Mouse (Mus musculus): ENCODE measurements around the gene Mtg2. TPM values are rescaled to one million over a fixed set of nuclear protein-coding genes. Genes with fewer than 3 reads are reported as not detected.

Gene Mtg2
- polyA plus RNA-seq, 1 experiment from 2014 or later, result 18.0 TPM

DNA sequence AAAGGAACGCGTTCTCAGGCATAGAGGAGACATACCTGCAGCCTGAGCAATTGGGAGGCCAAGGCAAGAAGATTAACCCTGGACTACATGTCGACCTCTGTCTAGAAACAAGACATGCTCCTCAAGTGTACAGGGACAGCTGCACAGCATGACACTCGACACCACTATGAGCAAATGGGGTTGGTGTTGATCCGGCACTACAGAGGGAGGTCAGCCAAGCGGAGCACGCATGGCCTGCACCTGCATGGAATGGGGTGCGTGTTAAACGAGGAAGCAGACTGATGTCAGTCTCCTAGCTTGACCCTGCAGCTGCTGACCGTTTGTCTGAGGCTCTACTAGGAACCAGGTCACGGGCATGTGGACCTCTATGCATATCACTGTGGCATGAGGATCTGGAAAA, 19.9 kb downstream of the Mtg2 start:
- WGBS (ENCODE audit: insufficient replicate concordance), result 64% methylated on average over 11 of the region's 11 CpGs
- H3K9me3 ChIP-seq (replicated peaks), result no peaks in the 10 kb centered on the region
- no peak overlapping the region for H3K4me3 ChIP-seq
- H3K27ac ChIP-seq, result no peak overlapping the region
- no peak for ATAC-seq
- no peak overlapping the region for H3K4me2 ChIP-seq
- peaks cover 18% of the 10 kb centered on the region for H3K36me3 ChIP-seq
- H3K4me1 ChIP-seq, result no peaks in the 10 kb centered on the region
- H3K9ac ChIP-seq, result no peak overlapping the region
- H3K27me3 ChIP-seq (replicated peaks), result peaks cover 22% of the 10 kb centered on the region; the same call in 1 of the 2 replicates

DNA sequence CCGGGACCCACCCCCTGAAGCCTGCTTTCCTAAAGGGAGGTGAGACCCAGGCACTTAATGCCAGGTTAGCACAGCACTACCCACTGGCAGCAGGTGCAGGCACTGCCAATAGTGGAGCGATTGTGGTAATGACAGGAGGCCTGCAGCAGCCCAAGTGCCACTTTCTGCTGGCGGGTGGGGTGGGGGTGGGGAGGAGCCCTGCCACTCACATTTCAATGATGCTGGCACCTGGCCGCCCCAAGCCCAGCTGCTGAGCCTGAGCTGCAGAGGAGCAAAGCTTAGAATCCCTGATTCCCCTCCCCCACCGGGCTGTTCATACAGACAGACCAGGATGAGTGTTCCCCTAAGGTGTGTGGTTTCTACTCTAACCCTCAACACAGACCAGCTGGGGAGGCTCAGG, 25.3 kb downstream of the Mtg2 start:
- 35% methylated on average over 5 of the region's 5 CpGs for WGBS (ENCODE audit: insufficient replicate concordance)
- ATAC-seq, result no peak
- no peak overlapping the region for H3K9ac ChIP-seq
- peaks cover 52% of the 10 kb centered on the region for H3K27me3 ChIP-seq (replicated peaks)
- no peak overlapping the region for H3K4me3 ChIP-seq
- peaks cover 19% of the 10 kb centered on the region for H3K4me1 ChIP-seq
- no peak overlapping the region for H3K4me2 ChIP-seq
- H3K9me3 ChIP-seq (replicated peaks), result no peaks in the 10 kb centered on the region
- H3K27ac ChIP-seq, result no peak overlapping the region
- no peaks in the 10 kb centered on the region for H3K36me3 ChIP-seq

DNA sequence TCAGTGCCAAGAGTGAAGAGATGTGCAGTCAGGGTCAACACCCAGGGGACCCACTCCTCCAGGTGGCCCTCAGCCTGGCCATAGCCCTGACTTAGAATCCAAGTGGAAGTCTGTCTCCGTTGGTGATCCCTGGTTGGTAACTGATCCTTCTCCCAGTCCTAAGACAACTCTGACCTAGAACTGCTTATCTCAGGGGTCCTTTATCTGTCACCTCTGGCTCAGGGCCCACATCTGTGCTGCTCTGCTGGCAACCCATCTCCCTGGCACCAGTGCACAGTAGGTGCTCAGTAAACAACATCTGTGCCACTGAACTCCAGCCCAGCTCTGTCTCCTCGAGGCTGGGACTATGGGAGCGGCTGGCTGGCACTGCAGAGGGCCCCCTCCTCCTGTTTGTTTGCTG, 27.2 kb downstream of the Mtg2 start:
- Histone ChIP-seq H3K4me2 (no peak overlapping the region), H3K27me3 (replicated peaks) (peaks cover 69% of the 10 kb centered on the region), H3K4me3 (no peak overlapping the region), H3K9me3 (replicated peaks) (no peaks in the 10 kb centered on the region), H3K4me1 (peaks cover 19% of the 10 kb centered on the region), H3K36me3 (no peaks in the 10 kb centered on the region), H3K9ac (no peak overlapping the region), H3K27ac (no peak overlapping the region)
- WGBS (ENCODE audit: insufficient replicate concordance), result 37% methylated on average over 3 of the region's 3 CpGs
- no peak for ATAC-seq

DNA sequence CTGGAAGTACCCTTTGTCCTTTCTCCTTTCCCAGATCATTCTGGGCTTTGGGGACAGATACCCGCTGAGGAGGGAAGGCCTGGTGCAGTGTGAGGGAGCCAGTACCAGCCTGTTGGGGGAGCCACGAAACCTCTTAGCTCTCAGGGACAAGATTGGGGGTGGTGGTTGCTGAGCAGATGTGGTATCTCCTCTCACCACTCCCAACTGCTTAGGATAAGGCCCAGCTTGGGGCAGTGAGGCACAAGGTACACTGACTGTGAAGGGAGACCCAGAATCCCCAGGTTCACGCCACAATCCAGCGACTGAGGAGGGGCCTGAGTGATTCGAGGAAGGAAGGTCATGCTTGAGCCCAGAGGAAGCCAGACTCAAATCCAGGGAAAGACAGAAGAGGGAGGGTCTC, 27.8 kb downstream of the Mtg2 start:
- H3K9me3 ChIP-seq (replicated peaks), result no peaks in the 10 kb centered on the region
- H3K9ac ChIP-seq, result no peak overlapping the region
- no peak overlapping the region for H3K4me2 ChIP-seq
- no peaks in the 10 kb centered on the region for H3K36me3 ChIP-seq
- no peak overlapping the region for H3K4me3 ChIP-seq
- H3K27me3 ChIP-seq (replicated peaks), result peaks cover 75% of the 10 kb centered on the region
- peak; percentile 73 for ATAC-seq
- no peak overlapping the region for H3K27ac ChIP-seq
- WGBS (ENCODE audit: insufficient replicate concordance), result 17% methylated on average over 5 of the region's 5 CpGs
- H3K4me1 ChIP-seq, result peaks cover 23% of the 10 kb centered on the region

DNA sequence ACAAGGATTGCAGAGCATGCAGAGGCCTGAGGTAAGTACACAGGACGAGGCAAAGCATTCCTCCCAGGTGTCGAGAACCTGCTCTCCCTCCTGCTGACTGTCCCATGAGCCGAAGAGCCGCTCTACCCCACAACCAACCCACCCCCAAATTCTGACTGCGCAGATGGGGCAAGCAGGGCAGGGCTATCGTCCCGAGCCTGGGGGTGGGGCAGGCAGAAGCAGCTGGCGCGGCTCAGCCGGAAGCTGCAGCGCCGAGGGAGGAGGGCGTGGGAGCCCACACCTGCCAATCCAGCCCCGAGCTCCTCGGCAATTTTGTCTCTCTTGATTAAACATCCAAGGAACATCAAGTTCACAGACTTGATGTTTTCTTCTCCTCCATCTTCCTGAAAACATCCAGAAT, 29.1 kb downstream of the Mtg2 start:
- WGBS (ENCODE audit: insufficient replicate concordance), result 7% methylated on average over 15 of the region's 15 CpGs

DNA sequence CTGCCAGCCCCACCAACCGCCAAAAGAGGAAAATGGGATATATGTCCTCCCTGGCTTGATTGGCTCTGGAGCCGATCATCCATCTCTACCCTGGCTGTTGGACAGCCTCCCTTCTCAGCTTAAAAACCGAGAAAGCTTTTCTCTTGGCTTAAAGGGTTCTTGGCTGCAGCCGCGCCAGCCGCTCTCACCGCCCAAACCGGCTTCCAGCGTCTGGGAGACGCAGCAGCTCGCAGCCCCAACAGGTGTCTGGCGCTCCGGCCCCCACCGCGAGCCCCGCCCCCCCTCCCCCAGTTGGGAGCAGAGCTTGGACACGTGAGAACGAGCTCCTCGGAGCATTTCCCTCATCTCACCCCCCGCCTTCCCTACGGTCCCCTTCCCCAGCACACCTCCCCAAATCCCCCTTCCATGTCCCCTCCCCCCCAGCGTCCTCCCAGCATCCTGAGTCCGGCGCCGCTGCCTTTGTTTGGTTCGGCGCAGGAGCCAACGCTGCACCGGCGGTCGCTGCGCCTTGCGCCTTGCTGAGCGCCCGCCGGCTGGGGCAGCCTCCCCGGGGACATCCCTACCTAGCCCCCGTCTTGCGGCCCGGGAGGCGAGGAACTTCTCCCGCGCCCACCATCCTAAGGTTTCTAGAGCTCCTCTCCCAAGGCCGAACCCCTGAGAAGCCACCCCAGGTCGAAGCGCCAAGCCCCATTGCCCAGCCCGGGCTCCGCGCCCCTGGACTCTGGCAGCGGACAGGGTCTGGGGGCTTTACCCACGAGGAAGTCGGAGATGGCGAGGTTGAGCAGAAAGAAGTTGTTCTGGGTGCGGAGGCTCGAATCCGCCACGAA, 33.0 kb downstream of the Mtg2 start:
- ATAC-seq, result no peak
- peak overlapping the region; percentile 50 for H3K4me3 ChIP-seq

More for the DNA sequence above, 29.1 kb downstream of the Mtg2 start:
- Histone ChIP-seq H3K27me3 (replicated peaks) (peaks cover 89% of the 10 kb centered on the region), H3K4me1 (peaks cover 37% of the 10 kb centered on the region), H3K9me3 (replicated peaks) (no peaks in the 10 kb centered on the region), H3K4me2 (no peak overlapping the region), H3K27ac (no peak overlapping the region), H3K36me3 (no peaks in the 10 kb centered on the region), H3K4me3 (no peak overlapping the region), H3K9ac (no peak overlapping the region)
- ATAC-seq, result no peak

DNA sequence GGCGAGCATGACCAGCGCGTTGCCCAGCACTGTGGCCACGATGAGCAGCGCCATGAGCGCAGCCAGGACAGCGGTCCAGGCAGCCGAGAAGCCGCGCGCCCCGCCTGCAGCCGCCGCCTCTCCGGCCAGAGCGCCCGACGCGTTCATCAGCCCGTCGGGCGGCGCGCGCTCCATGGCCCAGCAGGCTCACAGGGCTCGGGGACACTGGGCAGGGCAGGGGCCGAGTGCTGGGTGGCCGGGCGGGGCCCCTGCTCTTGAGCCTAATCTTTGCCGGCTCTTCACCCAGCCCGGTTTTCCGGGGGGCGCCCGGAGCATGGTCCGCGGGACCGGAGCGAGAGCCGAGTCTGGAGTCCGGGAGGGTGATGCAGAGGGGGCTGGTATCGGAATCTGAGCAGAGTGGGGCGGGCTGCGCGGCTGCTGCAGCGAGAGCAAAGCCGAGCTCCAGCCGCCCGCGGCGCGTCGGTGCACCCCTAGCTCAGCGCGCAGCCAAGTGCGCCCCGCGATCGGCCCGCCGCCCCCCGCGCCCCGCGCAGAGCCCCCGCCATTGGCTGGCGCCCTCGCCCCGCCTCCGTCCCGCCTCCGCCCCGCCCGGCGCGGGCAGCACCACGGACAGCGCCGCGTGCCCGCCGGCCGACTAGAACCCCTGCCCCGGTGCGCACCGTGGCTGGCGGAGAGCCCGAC, 33.7 kb downstream of the Mtg2 start, which contains the start of gene Hrh3:
TSS of gene Hrh3 (minus strand) at position 511 of the 681 bp plus-strand sequence.
- Histone ChIP-seq H3K36me3 (no peaks in the 10 kb centered on the region), H3K27ac (no peak within 1 kb of the TSS), H3K9ac (no peak within 1 kb of the TSS), H3K4me3 (peak within 1 kb of the TSS; percentile 50), H3K9me3 (replicated peaks) (no peaks in the 10 kb centered on the region), H3K4me2 (peak within 1 kb of the TSS; percentile 79), H3K4me1 (peaks cover 28% of the 10 kb centered on the region), H3K27me3 (replicated peaks) (peaks cover 86% of the 10 kb centered on the region)
- ATAC-seq, result peak; percentile 79
- WGBS (ENCODE audit: insufficient replicate concordance), result under 1% methylated on average over 70 of the region's 87 CpGs

More for the DNA sequence above, 33.0 kb downstream of the Mtg2 start:
- no peak overlapping the region for H3K27ac ChIP-seq
- H3K9me3 ChIP-seq (replicated peaks), result no peaks in the 10 kb centered on the region
- H3K4me2 ChIP-seq, result peak overlapping the region; percentile 79
- peaks cover 34% of the 10 kb centered on the region for H3K4me1 ChIP-seq
- 4% methylated on average over 57 of the region's 57 CpGs for WGBS (ENCODE audit: insufficient replicate concordance)
- H3K9ac ChIP-seq, result no peak overlapping the region
- peaks cover 89% of the 10 kb centered on the region for H3K27me3 ChIP-seq (replicated peaks)
- H3K36me3 ChIP-seq, result no peaks in the 10 kb centered on the region

DNA sequence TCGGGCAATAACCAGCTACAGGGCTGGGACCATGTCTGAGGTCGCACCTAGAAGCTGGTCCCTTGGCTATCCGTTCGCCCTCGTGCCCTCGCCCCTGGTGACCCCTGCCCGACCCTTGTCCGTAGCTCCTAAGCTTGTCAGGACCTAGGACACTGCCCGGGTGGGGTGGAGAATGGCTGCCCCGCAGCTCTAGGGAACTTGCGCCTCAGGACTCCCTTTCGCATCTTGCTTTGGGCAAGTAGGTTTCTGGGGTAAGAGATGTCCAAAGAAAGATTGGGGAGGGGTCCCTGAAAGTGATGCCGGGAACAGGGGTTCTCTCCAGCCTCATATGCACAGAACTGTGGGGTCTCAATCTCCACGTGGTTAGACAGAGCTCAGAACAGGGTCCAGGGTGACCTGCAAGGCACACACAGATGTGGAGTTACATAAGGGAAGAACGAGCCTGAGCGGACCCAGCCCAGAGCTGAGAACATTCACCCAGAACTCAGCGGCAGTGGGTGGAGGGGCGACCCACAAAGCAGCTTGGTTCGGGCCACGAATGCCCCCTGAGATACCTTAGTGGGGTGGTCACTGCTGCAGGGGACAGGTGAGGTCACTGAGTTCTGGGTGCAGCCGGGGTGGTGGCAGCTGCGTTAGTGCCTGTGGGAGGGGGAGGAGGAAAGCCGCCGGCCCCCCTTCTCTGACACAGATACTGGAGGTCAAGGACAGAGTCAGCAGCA, 34.4 kb downstream of the Mtg2 start:
- H3K9me3 ChIP-seq (replicated peaks), result no peaks in the 10 kb centered on the region
- H3K4me2 ChIP-seq, result peak overlapping the region; percentile 79
- H3K4me1 ChIP-seq, result peaks cover 22% of the 10 kb centered on the region
- no peak overlapping the region for H3K9ac ChIP-seq
- peak overlapping the region; percentile 50 for H3K4me3 ChIP-seq
- no peak overlapping the region for H3K27ac ChIP-seq
- 11% methylated on average over 24 of the region's 24 CpGs for WGBS (ENCODE audit: insufficient replicate concordance)
- no peaks in the 10 kb centered on the region for H3K36me3 ChIP-seq
- H3K27me3 ChIP-seq (replicated peaks), result peaks cover 82% of the 10 kb centered on the region
- no peak; the same call in 1 of the 2 replicates for ATAC-seq

DNA sequence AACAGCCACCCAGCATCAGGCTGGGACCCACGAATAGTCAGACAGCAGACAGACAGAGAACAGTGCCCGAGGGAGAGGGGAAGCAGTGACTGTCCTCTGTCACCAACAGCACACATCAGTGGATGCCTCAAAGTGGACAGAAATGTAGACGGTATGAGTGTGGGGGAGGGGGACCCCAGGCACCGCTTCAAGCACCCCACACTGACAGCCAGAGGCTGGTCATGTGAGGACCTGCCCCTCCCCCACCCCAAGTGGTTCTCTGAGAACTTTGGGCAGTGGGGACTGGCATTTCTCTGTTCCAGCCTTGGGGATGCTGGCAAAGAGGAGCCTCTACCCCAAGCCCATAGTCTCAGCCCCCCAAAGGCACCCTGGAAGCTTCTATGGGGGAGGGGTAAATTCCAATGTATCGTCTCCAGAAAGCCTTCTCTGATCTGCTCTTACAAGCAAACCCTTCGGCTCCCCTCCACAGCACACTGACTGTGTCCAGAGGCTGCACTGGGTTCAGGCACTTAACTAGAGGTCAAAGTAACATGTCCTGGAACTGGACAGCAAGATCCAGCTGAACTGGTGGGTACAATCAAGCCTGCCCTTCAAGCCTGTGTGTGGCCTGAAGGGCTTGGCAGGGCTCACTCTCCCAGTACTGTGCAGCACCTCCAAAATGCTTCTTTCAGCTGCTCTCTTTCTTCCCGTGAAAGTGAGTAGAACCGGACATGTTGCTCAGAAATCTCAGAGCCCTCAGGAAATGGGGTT, 35.2 kb downstream of the Mtg2 start:
- 24% methylated on average over 8 of the region's 8 CpGs for WGBS (ENCODE audit: insufficient replicate concordance)
- no peaks in the 10 kb centered on the region for H3K9me3 ChIP-seq (replicated peaks)
- no peaks in the 10 kb centered on the region for H3K36me3 ChIP-seq
- H3K4me3 ChIP-seq, result no peak overlapping the region
- H3K27ac ChIP-seq, result no peak overlapping the region
- no peak overlapping the region for H3K4me2 ChIP-seq
- peaks cover 21% of the 10 kb centered on the region for H3K4me1 ChIP-seq
- no peak for ATAC-seq
- H3K9ac ChIP-seq, result no peak overlapping the region
- H3K27me3 ChIP-seq (replicated peaks), result peaks cover 82% of the 10 kb centered on the region

DNA sequence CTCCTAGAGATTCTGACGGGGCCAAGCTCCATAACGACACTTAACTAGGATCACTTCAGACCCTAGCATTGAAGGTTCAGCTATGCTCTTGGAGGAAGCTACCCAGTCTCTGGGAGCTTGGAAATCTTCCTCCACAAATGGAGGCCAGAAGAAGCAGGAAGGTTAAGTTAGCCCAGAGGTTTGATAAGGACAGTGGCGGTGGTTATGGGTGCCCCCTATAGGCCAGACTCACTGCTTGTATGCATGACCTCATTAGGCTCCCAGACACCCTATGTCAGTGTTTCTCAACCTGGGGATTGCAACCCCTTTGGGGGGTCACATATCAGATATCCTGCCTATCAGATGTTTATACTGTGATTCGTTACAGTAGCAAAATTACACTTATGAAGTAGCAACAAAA, 36.7 kb downstream of the Mtg2 start:
- no peaks in the 10 kb centered on the region for H3K9me3 ChIP-seq (replicated peaks)
- no peak overlapping the region for H3K27ac ChIP-seq
- no peak overlapping the region for H3K4me3 ChIP-seq
- peaks cover 71% of the 10 kb centered on the region for H3K27me3 ChIP-seq (replicated peaks)
- WGBS (ENCODE audit: insufficient replicate concordance), result 48% methylated on average over 4 of the region's 4 CpGs
- no peak overlapping the region for H3K4me2 ChIP-seq
- no peaks in the 10 kb centered on the region for H3K36me3 ChIP-seq
- peaks cover 21% of the 10 kb centered on the region for H3K4me1 ChIP-seq
- ATAC-seq, result no peak
- H3K9ac ChIP-seq, result no peak overlapping the region

DNA sequence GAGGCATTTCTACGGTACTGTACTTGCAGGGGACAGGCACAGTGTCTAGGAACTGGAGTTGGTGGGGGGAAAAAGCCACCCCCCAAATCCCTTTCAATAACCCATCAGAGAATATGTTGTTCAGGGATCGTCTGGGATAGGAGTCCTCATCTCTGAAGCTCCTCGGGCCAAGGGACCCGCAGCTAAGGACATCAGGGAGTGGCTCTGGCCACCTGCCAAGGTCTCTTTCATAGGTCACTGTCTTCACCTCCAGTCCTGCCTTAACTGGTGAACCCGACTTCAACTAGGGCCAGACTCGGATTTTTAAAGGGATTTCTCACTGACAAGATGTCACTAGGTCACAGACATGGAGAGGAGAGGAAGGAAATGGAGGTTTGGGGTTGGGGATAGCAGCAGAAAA, 37.9 kb downstream of the Mtg2 start:
- Histone ChIP-seq H3K9ac (no peak overlapping the region), H3K9me3 (replicated peaks) (no peaks in the 10 kb centered on the region), H3K36me3 (no peaks in the 10 kb centered on the region), H3K27ac (no peak overlapping the region), H3K4me2 (no peak overlapping the region), H3K4me3 (no peak overlapping the region), H3K4me1 (peaks cover 16% of the 10 kb centered on the region), H3K27me3 (replicated peaks) (peaks cover 59% of the 10 kb centered on the region)
- 43% methylated on average over 6 of the region's 6 CpGs for WGBS (ENCODE audit: insufficient replicate concordance)
- no peak for ATAC-seq

Measured in liver, embryonic 12.5 days (tissue).